Mouse (Mus musculus) small intestine, adult 2 months (tissue): ENCODE measurements at regions not wholly inside any gene's neighbourhood (a gene's known extent, or its start where the extent isn't known, plus 50 kb on each side); places are given as distances from the start of the nearest gene placed in this dataset.

Source experiments
- CTCF ChIP-seq: fragments of 200-500 bp; IDR thresholded peaks from 2 replicates; pipeline ENCODE4 v1.5.1; 2012; ENCODE audit warnings: low read depth, mild to moderate bottlenecking, control low read depth, inconsistent platforms, low read length, moderate library complexity, mixed read lengths; ENCODE audit not compliant: insufficient replicate concordance, insufficient read length; ENCODE audit errors: extremely low read depth
- POLR2A ChIP-seq: fragments of 200-500 bp; IDR thresholded peaks from 2 replicates; pipeline ENCODE4 v1.6.1; 2012; ENCODE audit warnings: low read depth, mild to moderate bottlenecking, control low read depth, inconsistent platforms, low read length, moderate library complexity

GRCm38 (mm10) chr3:101711594-101712171 lies 107.2 kb upstream of the Atp1a1 start:
- TF ChIP-seq CTCF: no peak
- TF ChIP-seq POLR2A: peak; percentile 21; the same call in 1 of the 2 replicates
